Mouse (Mus musculus) skeletal muscle tissue, adult 2 months (tissue): ENCODE data around the gene Tnfrsf9.

Experiments used
- DNase-seq: peaks from one replicate; pipeline ENCODE4 v3.0.0-alpha.2; 2012; ENCODE audit warnings: low read depth, low spot score

The Tnfrsf9 gene

GRCm38 (mm10) chr4:150979455-150979854 lies 65.1 kb downstream of the Tnfrsf9 start:
- DNase-seq = no peak

- DNase-seq = no peak
These were observed 65.8 kb downstream of the Tnfrsf9 start for GRCm38 (mm10) chr4:150980153-150980552.

- no peak for DNase-seq
These were observed 75.8 kb downstream of the Tnfrsf9 start for GRCm38 (mm10) chr4:150990148-150990547.
